Mouse (Mus musculus) kidney, adult 9 months (tissue): ENCODE measurements around the gene Mfsd12.

ENCODE experiments used
- DNase-seq: peaks from one replicate; pipeline ENCODE4 v3.0.0; 2022

The Mfsd12 gene

GRCm38 (mm10) chr10:81356352-81356990 lies 820 bp upstream of the Mfsd12 start:
- peak; percentile 63 for DNase-seq

- no peak for DNase-seq
Measured at GRCm38 (mm10) chr10:81358209-81358608, 918 bp downstream of the Mfsd12 start.

- peak; percentile 74 for DNase-seq
Measured at GRCm38 (mm10) chr10:81358841-81359240, 1.6 kb downstream of the Mfsd12 start.

- no peak for DNase-seq
Measured at GRCm38 (mm10) chr10:81360721-81361120, 3.4 kb downstream of the Mfsd12 start.

DNA sequence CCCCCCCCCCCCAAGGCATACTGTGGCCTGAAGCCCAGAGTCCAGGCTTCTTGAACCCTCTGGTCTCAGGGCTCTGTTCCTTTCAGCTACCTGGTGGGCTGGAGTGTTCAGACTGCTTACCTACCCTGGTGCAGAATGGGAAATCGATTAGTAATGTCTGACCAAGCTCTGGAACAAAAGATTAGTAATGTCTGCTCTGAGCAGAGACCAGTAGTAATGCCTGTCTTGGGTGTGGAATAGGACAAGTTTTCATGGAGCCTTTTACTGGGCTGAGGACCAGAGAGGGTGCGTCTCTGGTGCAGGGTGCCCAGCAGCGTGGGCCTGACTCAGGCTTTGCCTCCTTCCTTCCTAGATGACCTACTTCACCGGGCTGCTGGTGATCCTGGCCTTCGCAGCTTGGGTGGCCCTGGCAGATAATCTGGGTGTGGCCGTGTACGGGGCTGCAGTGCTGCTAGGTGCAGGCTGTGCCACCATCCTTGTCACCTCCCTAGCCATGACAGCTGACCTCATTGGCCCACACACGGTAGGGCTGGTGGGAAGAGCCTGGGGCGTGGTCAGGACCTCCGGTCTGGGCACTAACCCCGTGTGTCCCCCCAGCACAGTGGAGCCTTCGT lies 5.2 kb downstream of the Mfsd12 start:
- no peak for DNase-seq

- no peak for DNase-seq
Measured at GRCm38 (mm10) chr10:81363436-81364346, 6.4 kb downstream of the Mfsd12 start.

DNA sequence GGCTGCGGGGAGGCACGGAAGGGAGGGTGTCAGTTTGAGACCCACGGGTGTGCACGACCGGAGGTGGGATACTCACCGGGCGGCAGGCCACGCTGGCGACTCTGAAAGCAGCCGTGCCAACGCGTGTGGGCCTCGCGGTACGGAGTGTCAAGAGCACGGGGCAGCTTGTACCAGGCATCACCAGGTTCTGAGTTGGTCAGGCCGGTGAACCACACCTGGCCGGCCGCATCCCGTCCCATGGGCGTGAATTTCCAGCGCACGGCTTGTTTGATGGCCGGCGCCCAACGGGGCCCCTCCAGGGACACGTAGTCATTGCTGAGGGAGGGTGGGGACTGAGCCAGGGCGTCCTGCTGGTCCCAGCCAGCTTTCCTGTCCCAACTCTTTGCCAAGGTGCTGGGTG lies 7.4 kb downstream of the Mfsd12 start:
- no peak for DNase-seq

DNA sequence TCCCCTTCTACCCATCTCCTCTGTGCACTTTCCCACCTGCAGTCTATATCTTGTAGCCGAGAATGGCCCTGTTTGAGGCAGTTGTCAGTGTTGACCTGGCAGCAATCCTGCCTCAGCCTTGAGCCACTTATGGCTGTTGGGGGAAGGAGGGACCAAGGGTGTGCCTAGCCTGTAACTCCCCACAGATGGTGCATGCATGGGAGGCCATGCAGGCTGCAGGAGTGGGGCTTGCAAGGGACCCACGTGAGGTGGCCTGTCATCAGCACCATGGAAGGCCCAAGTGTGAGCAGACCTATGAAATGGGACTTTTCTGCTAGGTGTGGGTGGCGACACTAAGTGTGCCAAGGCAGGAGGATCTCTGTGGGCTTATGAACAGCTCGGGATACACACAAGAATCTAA lies 7.8 kb downstream of the Mfsd12 start:
- DNase-seq, result no peak

GRCm38 (mm10) chr10:81365672-81366476 lies 8.6 kb downstream of the Mfsd12 start, which contains the start of gene 4930404N11Rik:
Gene 4930404N11Rik (minus strand): TSS chr10:81365816.
- DNase-seq, result no peak

GRCm38 (mm10) chr10:81366477-81367206 lies 9.4 kb downstream of the Mfsd12 start:
- no peak for DNase-seq

DNA sequence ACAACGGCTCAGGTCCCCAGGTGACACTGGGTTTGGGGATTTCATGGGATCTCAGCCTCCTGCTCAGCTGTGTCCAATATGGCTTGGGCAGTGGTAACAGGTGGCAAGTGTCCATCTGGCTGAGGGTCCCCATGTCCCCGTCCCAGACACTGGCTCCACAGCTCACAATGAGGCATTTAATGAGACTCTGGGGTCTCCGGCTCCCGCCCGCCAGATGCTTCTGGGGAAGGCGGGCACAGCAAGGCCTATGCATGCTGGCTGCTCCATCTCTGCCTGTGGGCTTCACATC lies 9.9 kb downstream of the Mfsd12 start:
- no peak for DNase-seq

DNA sequence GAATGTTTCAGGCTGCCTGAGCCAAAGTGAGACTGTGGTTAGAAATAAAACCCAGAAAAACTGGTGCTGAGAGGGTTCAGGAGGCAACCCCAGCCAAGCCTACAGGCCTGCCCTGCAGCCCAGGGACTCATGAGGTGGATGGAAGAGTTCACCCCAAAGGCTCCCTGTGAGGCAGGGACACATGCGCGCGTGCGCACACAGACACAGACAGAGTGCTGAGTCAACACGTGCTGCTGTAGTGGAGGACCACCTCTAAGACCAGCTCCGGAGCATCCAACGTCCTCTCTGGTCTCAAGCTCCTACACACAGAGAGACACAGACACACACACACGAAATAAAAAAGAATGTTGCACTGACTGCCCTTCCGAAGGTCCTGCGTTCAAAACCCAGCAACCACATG lies 18.0 kb downstream of the Mfsd12 start:
- DNase-seq, result no peak

DNA sequence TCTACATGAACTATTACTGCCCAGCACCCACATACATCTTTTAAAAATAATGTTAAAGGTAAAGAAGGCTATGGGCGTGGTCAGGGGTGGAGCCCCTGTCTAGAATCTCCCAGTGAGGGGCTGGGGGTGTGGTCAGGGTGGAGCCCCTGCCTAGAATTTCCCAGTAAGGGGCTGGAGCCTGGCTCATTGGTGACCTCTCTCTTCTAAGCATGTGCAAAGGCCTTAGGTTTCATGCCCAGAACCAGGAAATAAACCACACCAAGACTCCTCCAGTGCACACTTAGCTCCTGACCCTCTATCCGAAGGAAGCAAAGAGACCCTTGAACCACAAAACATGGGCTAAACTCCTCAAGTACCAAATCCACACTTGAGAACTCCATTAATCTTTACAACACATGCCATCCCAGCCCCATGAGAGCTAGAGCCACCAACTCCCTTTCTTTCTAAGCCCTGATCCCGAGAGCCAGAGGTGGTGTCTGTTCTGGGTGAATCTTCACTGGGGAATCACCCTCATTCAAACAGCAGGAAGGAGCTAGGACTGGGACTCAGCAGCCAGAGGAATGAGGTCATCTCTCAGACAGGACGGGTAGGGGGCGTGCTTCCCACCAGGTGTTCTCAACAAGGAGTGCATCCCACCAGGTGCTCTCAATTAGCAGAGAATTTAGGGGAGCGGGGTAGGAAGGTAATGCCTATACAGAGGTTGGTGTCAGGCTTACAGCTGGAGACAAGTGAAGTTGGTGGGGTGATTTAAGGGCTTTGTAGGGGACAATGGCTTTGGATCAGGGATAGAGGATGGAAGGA lies 19.5 kb downstream of the Mfsd12 start:
- DNase-seq, result no peak

- DNase-seq, result no peak
Measured at GRCm38 (mm10) chr10:81377362-81377664, 20.0 kb downstream of the Mfsd12 start.

- peak; percentile 54 for DNase-seq
Measured at GRCm38 (mm10) chr10:81377793-81378552, 20.7 kb downstream of the Mfsd12 start, which contains the start of gene Fzr1. Gene Fzr1 (minus strand): TSS chr10:81378516.

- DNase-seq, result peak; percentile 100
Measured at GRCm38 (mm10) chr10:81378553-81379182, 21.4 kb downstream of the Mfsd12 start.

GRCm38 (mm10) chr10:81379183-81379553 lies 21.9 kb downstream of the Mfsd12 start:
- no peak for DNase-seq

- DNase-seq, result no peak
Measured at GRCm38 (mm10) chr10:81379809-81380378, 22.6 kb downstream of the Mfsd12 start.

DNA sequence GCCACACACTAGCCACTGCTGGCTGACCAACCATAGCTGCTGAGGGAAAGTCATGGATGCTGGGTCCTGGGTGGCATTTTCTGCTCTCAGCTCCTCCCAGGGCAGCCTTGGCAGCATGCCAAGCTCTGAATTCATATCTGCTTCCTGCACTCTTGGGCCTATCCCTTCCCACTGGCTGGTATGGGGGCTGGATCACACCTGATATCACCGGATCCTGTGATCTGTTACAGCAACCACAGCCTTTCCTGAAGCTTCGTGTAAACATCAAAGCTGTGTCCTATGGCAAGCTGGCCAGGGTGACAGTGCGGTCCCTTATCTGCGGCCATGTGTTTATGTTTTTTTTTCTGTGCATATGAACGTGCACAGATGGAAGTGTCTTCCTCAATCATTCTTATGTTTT lies 24.7 kb downstream of the Mfsd12 start:
- no peak for DNase-seq
